Mouse (Mus musculus) yolk sac, embryonic 10.5 days (tissue): ENCODE data around the gene Adprhl1.

ENCODE experiments used
- DNase-seq: peaks from one replicate; pipeline ENCODE4 v3.0.0-alpha.2; 2017; ENCODE audit warnings: low spot score

Gene Adprhl1

GRCm38 (mm10) chr8:13229802-13230201 is 24.2 kb downstream of the Adprhl1 start:
- DNase-seq = no peak

- no peak for DNase-seq
Observed at GRCm38 (mm10) chr8:13228923-13229610, 24.9 kb downstream of the Adprhl1 start.

- no peak for DNase-seq
Observed at GRCm38 (mm10) chr8:13227184-13227583, 26.8 kb downstream of the Adprhl1 start.

- no peak for DNase-seq
Observed at GRCm38 (mm10) chr8:13226288-13226687, 27.7 kb downstream of the Adprhl1 start.

GRCm38 (mm10) chr8:13224426-13224825 is 29.5 kb downstream of the Adprhl1 start:
- no peak for DNase-seq

GRCm38 (mm10) chr8:13218441-13218840 is 35.5 kb downstream of the Adprhl1 start:
- DNase-seq = no peak

GRCm38 (mm10) chr8:13217986-13218385 is 36.0 kb downstream of the Adprhl1 start:
- no peak for DNase-seq

GRCm38 (mm10) chr8:13217093-13217492 is 36.9 kb downstream of the Adprhl1 start:
- DNase-seq = peak; percentile 50

GRCm38 (mm10) chr8:13216386-13216785 is 37.6 kb downstream of the Adprhl1 start:
- no peak for DNase-seq

GRCm38 (mm10) chr8:13213479-13214268 is 40.3 kb downstream of the Adprhl1 start:
- DNase-seq = peak; percentile 59

- DNase-seq = no peak
Observed at GRCm38 (mm10) chr8:13209770-13210169, 44.2 kb downstream of the Adprhl1 start.

GRCm38 (mm10) chr8:13208627-13209355 is 45.2 kb downstream of the Adprhl1 start:
- DNase-seq = no peak

GRCm38 (mm10) chr8:13206290-13206689 is 47.7 kb downstream of the Adprhl1 start:
- DNase-seq = no peak

- DNase-seq = no peak
Observed at GRCm38 (mm10) chr8:13205311-13205710, 48.7 kb downstream of the Adprhl1 start.

- DNase-seq = peak; percentile 51
Observed at GRCm38 (mm10) chr8:13204371-13205140, 49.4 kb downstream of the Adprhl1 start.

- DNase-seq = no peak
Observed at GRCm38 (mm10) chr8:13203472-13203871, 50.5 kb downstream of the Adprhl1 start.

- no peak for DNase-seq
Observed at GRCm38 (mm10) chr8:13202806-13203205, 51.2 kb downstream of the Adprhl1 start.

- DNase-seq = no peak
Observed at GRCm38 (mm10) chr8:13202041-13202440, 51.9 kb downstream of the Adprhl1 start.

GRCm38 (mm10) chr8:13201013-13201334 is 53.0 kb downstream of the Adprhl1 start:
- DNase-seq = no peak

- peak; percentile 82 for DNase-seq
Observed at GRCm38 (mm10) chr8:13200301-13201012, 53.5 kb downstream of the Adprhl1 start, which contains the start of gene Grtp1. Grtp1 (minus strand) TSS chr8:13200620.

GRCm38 (mm10) chr8:13199385-13200061 is 54.4 kb downstream of the Adprhl1 start:
- DNase-seq = peak; percentile 61
